Mouse (Mus musculus) C2C12 (cell line): Measurements from ENCODE around the gene Tpsb2.

ENCODE experiments used
- CEBPB ChIP-seq: IDR thresholded peaks from one replicate; pipeline ENCODE4 v1.6.1; 2011; ENCODE audit warnings: low read depth, mild to moderate bottlenecking, control low read depth, moderate library complexity
- CTCF ChIP-seq: IDR thresholded peaks from one replicate; pipeline ENCODE4 v1.5.1; 2011; ENCODE audit not compliant: control insufficient read depth, insufficient read depth, insufficient read length
- FOSL1 ChIP-seq: IDR thresholded peaks from one replicate; pipeline ENCODE4 v1.8.0; 2011; ENCODE audit warnings: mild to moderate bottlenecking, low read length; ENCODE audit not compliant: poor library complexity, insufficient read depth, severe bottlenecking
- MAX ChIP-seq: IDR thresholded peaks from one replicate; pipeline ENCODE4 v1.6.1; 2011; ENCODE audit warnings: mild to moderate bottlenecking, control low read depth
- MYOD1 ChIP-seq: IDR thresholded peaks from one replicate; pipeline ENCODE4 v1.6.1; 2011; ENCODE audit warnings: low read depth; ENCODE audit not compliant: control insufficient read depth, insufficient read length
- MYOG ChIP-seq: IDR thresholded peaks from one replicate; pipeline ENCODE4 v1.6.1; 2011; ENCODE audit not compliant: control insufficient read depth, insufficient read length; ENCODE audit errors: extremely low read depth
- USF1 ChIP-seq: IDR thresholded peaks from one replicate; pipeline ENCODE4 v1.6.1; 2011; ENCODE audit warnings: low read depth, mild to moderate bottlenecking, control low read depth, moderate library complexity

DNA sequence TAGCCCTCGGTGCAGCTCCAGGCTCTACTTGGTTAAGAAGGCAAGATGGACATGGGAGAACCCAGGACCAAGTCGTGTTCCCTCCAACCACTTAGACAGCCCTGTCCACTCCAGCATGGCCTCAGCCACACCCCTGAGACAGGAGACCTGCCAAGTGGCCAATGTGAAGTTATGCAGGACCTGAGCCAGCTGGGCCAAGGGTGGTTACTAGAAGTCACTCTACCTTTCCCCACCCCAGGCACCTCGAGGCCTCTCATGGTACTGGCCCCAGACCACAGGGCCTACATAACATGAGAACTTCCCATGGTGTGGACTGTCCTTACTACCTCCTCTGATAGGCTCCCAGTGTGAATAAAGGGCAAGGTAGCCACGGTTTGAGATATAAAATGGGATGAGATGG, 48.1 kb downstream of the Tpsb2 start:
- no peak for TF ChIP-seq CTCF
- TF ChIP-seq FOSL1: no peak
- TF ChIP-seq CEBPB: no peak
- no peak for TF ChIP-seq USF1
- no peak for TF ChIP-seq MAX
- no peak for TF ChIP-seq MYOD1
- no peak for TF ChIP-seq MYOG
